Mouse (Mus musculus): ENCODE results near the gene Bpifb1.

DNA sequence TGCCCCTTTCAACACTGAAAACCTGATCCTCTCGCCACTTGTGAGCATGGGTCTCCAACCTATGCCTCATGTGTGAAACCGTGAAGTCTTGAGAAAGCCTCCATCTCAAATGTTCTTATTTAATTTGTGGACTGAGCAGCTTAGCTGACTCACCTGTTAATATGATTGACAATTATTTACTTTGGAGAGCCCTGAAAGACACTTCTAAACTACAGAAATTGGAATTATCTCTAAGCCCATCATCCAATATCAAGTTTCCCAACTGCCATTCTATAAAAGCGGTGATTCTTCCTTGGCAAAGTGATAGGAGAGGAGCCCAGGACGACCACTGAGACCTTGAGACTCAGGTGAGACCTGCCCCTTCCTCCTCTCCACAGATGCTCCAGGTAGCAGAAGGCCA lies 48.0 kb upstream of the Bpifb1 start, which contains the start of gene Bpifa1:
- TF ChIP-seq CTCF (IDR thresholded peaks at IDR 0.05) (no peak), EP300 (IDR thresholded peaks at IDR 0.05; ENCODE audit: insufficient read depth, low read depth, low read length) (no peak)
